Mouse (Mus musculus): ENCODE measurements around the gene Plrg1. TPM values are rescaled to one million over a fixed set of nuclear protein-coding genes. Genes with fewer than 3 reads are reported as not detected.
A peak's percentile ranks its signal among the peaks of the same experiment; 100 is the strongest.

Plrg1 gene
- 133 and 139 TPM in 2 replicates for polyA plus RNA-seq (2016; fragmentation: Nextera tagmentation; extraction: Ambion mirVana)

- Histone ChIP-seq H3K27ac (replicated peaks) (peak within 1 kb of the TSS; percentile 82), H3K9me3 (no peaks in the 10 kb centered on the region), H3K4me1 (peaks cover 9% of the 10 kb centered on the region), H3K4me3 (peak within 1 kb of the TSS; percentile 73), H3K27me3 (replicated peaks; ENCODE audit: low read depth, poor library complexity, severe bottlenecking) (no peaks in the 10 kb centered on the region), H3K36me3 (replicated peaks) (peaks cover 39% of the 10 kb centered on the region)
- peak; percentile 99 for DNase-seq (ENCODE audit: low spot score)
- WGBS, result under 1% methylated on average over 61 of the region's 61 CpGs
Measured at GRCm38 (mm10) chr3:83055281-83056038, at the start of gene Plrg1. TSS of gene Plrg1 (plus strand) at chr3:83055522.

GRCm38 (mm10) chr3:83007557-83007956 lies 47.8 kb upstream of the Plrg1 start, which contains the start of gene Fgg:
TSS of gene Fgg (plus strand) at chr3:83007724.
- WGBS, result 46% methylated on average over 7 of the region's 7 CpGs

GRCm38 (mm10) chr3:83010291-83010690 lies 45.0 kb upstream of the Plrg1 start:
- H3K27me3 ChIP-seq (replicated peaks; ENCODE audit: low read depth, poor library complexity, severe bottlenecking), result no peaks in the 10 kb centered on the region
- H3K4me3 ChIP-seq, result no peak overlapping the region
- 84% methylated on average over 11 of the region's 11 CpGs for WGBS
- DNase-seq (ENCODE audit: low spot score), result no peak
- peaks cover 4% of the 10 kb centered on the region; the same call in 1 of the 2 replicates for H3K4me1 ChIP-seq
- H3K9me3 ChIP-seq, result no peaks in the 10 kb centered on the region
- no peaks in the 10 kb centered on the region for H3K36me3 ChIP-seq (replicated peaks)
- H3K27ac ChIP-seq (replicated peaks), result no peak overlapping the region

More at GRCm38 (mm10) chr3:83007557-83007956, 47.8 kb upstream of the Plrg1 start, which contains the start of gene Fgg:
- Histone ChIP-seq H3K9me3 (no peaks in the 10 kb centered on the region), H3K27ac (replicated peaks) (no peak within 1 kb of the TSS), H3K27me3 (replicated peaks; ENCODE audit: low read depth, poor library complexity, severe bottlenecking) (no peaks in the 10 kb centered on the region), H3K4me3 (no peak within 1 kb of the TSS), H3K4me1 (peaks cover 4% of the 10 kb centered on the region; the same call in 1 of the 2 replicates), H3K36me3 (replicated peaks) (no peaks in the 10 kb centered on the region)
- no peak for DNase-seq (ENCODE audit: low spot score)

- no peak for DNase-seq (ENCODE audit: low spot score)
- no peaks in the 10 kb centered on the region for H3K36me3 ChIP-seq (replicated peaks)
- peaks cover 4% of the 10 kb centered on the region; the same call in 1 of the 2 replicates for H3K4me1 ChIP-seq
- H3K27me3 ChIP-seq (replicated peaks; ENCODE audit: low read depth, poor library complexity, severe bottlenecking), result no peaks in the 10 kb centered on the region
- 85% methylated on average over 4 of the region's 4 CpGs for WGBS
- no peak overlapping the region for H3K27ac ChIP-seq (replicated peaks)
- H3K4me3 ChIP-seq, result no peak overlapping the region
- H3K9me3 ChIP-seq, result no peaks in the 10 kb centered on the region
Measured at GRCm38 (mm10) chr3:83011136-83011535, 44.2 kb upstream of the Plrg1 start.

- Histone ChIP-seq H3K36me3 (replicated peaks) (no peaks in the 10 kb centered on the region), H3K9me3 (no peaks in the 10 kb centered on the region), H3K4me3 (no peak overlapping the region), H3K27me3 (replicated peaks; ENCODE audit: low read depth, poor library complexity, severe bottlenecking) (no peaks in the 10 kb centered on the region), H3K27ac (replicated peaks) (no peak overlapping the region), H3K4me1 (peaks cover 4% of the 10 kb centered on the region; the same call in 1 of the 2 replicates)
- 73% methylated on average over 4 of the region's 4 CpGs for WGBS
- no peak for DNase-seq (ENCODE audit: low spot score)
Measured at GRCm38 (mm10) chr3:83011565-83011964, 43.8 kb upstream of the Plrg1 start.

- WGBS, result 92% methylated on average over 19 of the region's 19 CpGs
- DNase-seq (ENCODE audit: low spot score), result no peak
- no peak overlapping the region for H3K27ac ChIP-seq (replicated peaks)
- no peaks in the 10 kb centered on the region for H3K9me3 ChIP-seq
- H3K36me3 ChIP-seq (replicated peaks), result no peaks in the 10 kb centered on the region
- no peaks in the 10 kb centered on the region for H3K4me1 ChIP-seq
- H3K4me3 ChIP-seq, result no peak overlapping the region
- no peaks in the 10 kb centered on the region for H3K27me3 ChIP-seq (replicated peaks; ENCODE audit: low read depth, poor library complexity, severe bottlenecking)
Measured at GRCm38 (mm10) chr3:83012636-83013035, 42.7 kb upstream of the Plrg1 start.

- 86% methylated on average over 10 of the region's 10 CpGs for WGBS
Measured at GRCm38 (mm10) chr3:83013951-83014350, 41.4 kb upstream of the Plrg1 start.

GRCm38 (mm10) chr3:83016236-83016635 lies 39.1 kb upstream of the Plrg1 start:
- Histone ChIP-seq H3K27ac (replicated peaks) (no peak overlapping the region), H3K27me3 (replicated peaks; ENCODE audit: low read depth, poor library complexity, severe bottlenecking) (no peaks in the 10 kb centered on the region), H3K4me3 (no peak overlapping the region), H3K4me1 (no peaks in the 10 kb centered on the region), H3K36me3 (replicated peaks) (no peaks in the 10 kb centered on the region), H3K9me3 (no peaks in the 10 kb centered on the region)
- no peak for DNase-seq (ENCODE audit: low spot score)
- 88% methylated on average over 1 of the region's 1 CpGs for WGBS

More at GRCm38 (mm10) chr3:83013951-83014350, 41.4 kb upstream of the Plrg1 start:
- H3K9me3 ChIP-seq, result no peaks in the 10 kb centered on the region
- no peaks in the 10 kb centered on the region for H3K36me3 ChIP-seq (replicated peaks)
- DNase-seq (ENCODE audit: low spot score), result no peak
- H3K27ac ChIP-seq (replicated peaks), result no peak overlapping the region
- no peaks in the 10 kb centered on the region for H3K4me1 ChIP-seq
- H3K27me3 ChIP-seq (replicated peaks; ENCODE audit: low read depth, poor library complexity, severe bottlenecking), result no peaks in the 10 kb centered on the region
- no peak overlapping the region for H3K4me3 ChIP-seq

- no peaks in the 10 kb centered on the region for H3K36me3 ChIP-seq (replicated peaks)
- H3K4me3 ChIP-seq, result no peak overlapping the region
- no peak overlapping the region for H3K27ac ChIP-seq (replicated peaks)
- WGBS, result 85% methylated on average over 2 of the region's 2 CpGs
- no peaks in the 10 kb centered on the region for H3K4me1 ChIP-seq
- no peaks in the 10 kb centered on the region for H3K9me3 ChIP-seq
- no peaks in the 10 kb centered on the region for H3K27me3 ChIP-seq (replicated peaks; ENCODE audit: low read depth, poor library complexity, severe bottlenecking)
- DNase-seq (ENCODE audit: low spot score), result no peak
Measured at GRCm38 (mm10) chr3:83020387-83020786, 34.9 kb upstream of the Plrg1 start.

GRCm38 (mm10) chr3:83021176-83021575 lies 34.1 kb upstream of the Plrg1 start:
- H3K27me3 ChIP-seq (replicated peaks; ENCODE audit: low read depth, poor library complexity, severe bottlenecking), result no peaks in the 10 kb centered on the region
- no peak for DNase-seq (ENCODE audit: low spot score)
- no peaks in the 10 kb centered on the region for H3K4me1 ChIP-seq
- H3K27ac ChIP-seq (replicated peaks), result no peak overlapping the region
- 91% methylated on average over 5 of the region's 5 CpGs for WGBS
- H3K36me3 ChIP-seq (replicated peaks), result no peaks in the 10 kb centered on the region
- no peak overlapping the region for H3K4me3 ChIP-seq
- no peaks in the 10 kb centered on the region for H3K9me3 ChIP-seq

GRCm38 (mm10) chr3:83025036-83025435 lies 30.3 kb upstream of the Plrg1 start:
- no peaks in the 10 kb centered on the region for H3K36me3 ChIP-seq (replicated peaks)
- H3K9me3 ChIP-seq, result no peaks in the 10 kb centered on the region
- no peaks in the 10 kb centered on the region for H3K27me3 ChIP-seq (replicated peaks; ENCODE audit: low read depth, poor library complexity, severe bottlenecking)
- WGBS, result 75% methylated on average over 6 of the region's 6 CpGs
- H3K4me1 ChIP-seq, result no peaks in the 10 kb centered on the region
- H3K4me3 ChIP-seq, result no peak overlapping the region
- no peak for DNase-seq (ENCODE audit: low spot score)
- no peak overlapping the region for H3K27ac ChIP-seq (replicated peaks)

GRCm38 (mm10) chr3:83025475-83026301 lies 29.6 kb upstream of the Plrg1 start, which contains the start of gene Fga:
TSS of gene Fga (plus strand) at chr3:83026076.
- H3K9me3 ChIP-seq, result no peaks in the 10 kb centered on the region
- no peaks in the 10 kb centered on the region for H3K4me1 ChIP-seq
- H3K27ac ChIP-seq (replicated peaks), result no peak within 1 kb of the TSS
- no peaks in the 10 kb centered on the region for H3K36me3 ChIP-seq (replicated peaks)
- H3K27me3 ChIP-seq (replicated peaks; ENCODE audit: low read depth, poor library complexity, severe bottlenecking), result no peaks in the 10 kb centered on the region
- no peak for DNase-seq (ENCODE audit: low spot score)
- H3K4me3 ChIP-seq, result no peak within 1 kb of the TSS
- 77% methylated on average over 9 of the region's 9 CpGs for WGBS

Data from embryonic facial prominence, embryonic 10.5 days (tissue).